Mouse (Mus musculus) embryonic facial prominence, embryonic 14.5 days (tissue): Measurements from ENCODE around the gene Ampd2. TPM values are rescaled to one million over a fixed set of nuclear protein-coding genes. Genes with fewer than 3 reads are reported as not detected.

Experiments used
- ATAC-seq: fragments of 200-750 bp; cut with Nextera tagmentation; 2 replicates; pipeline ENCODE4 v1.8.0; 2017; ENCODE audit warnings: low read depth, moderate number of reproducible peaks, moderate TSS enrichment
- DNase-seq: peaks from one replicate; pipeline ENCODE4 v3.0.0-alpha.2; 2015; ENCODE audit warnings: low spot score
- H3K27ac ChIP-seq: fragments of 300-500 bp; sonication (generic); replicated peaks from 2 replicates; pipeline ENCODE4 v1.5.1; 2014; ENCODE audit warnings: low read depth, mild to moderate bottlenecking, low read length, moderate library complexity
- H3K27me3 ChIP-seq: fragments of 300-500 bp; sonication (generic); replicated peaks from 2 replicates; pipeline ENCODE4 v1.6.1; 2014; ENCODE audit warnings: low read length; ENCODE audit not compliant: control insufficient read depth, insufficient read depth
- H3K36me3 ChIP-seq: fragments of 300-500 bp; sonication (generic); 2 replicates; pipeline ENCODE4 v1.6.1; 2014; ENCODE audit warnings: low read length, mixed read lengths; ENCODE audit not compliant: control insufficient read depth, insufficient read depth
- H3K4me1 ChIP-seq: fragments of 300-500 bp; sonication (generic); 2 replicates; pipeline ENCODE4 v1.6.1; 2014; ENCODE audit warnings: antibody characterized with exemption, low read length; ENCODE audit not compliant: control insufficient read depth, insufficient read depth
- H3K4me2 ChIP-seq: fragments of 300-500 bp; sonication (generic); 2 replicates; pipeline ENCODE4 v1.6.1; 2014; ENCODE audit warnings: low read depth, mild to moderate bottlenecking, low read length, moderate library complexity, mixed read lengths
- H3K4me3 ChIP-seq: fragments of 300-500 bp; sonication (generic); 2 replicates; pipeline ENCODE4 v1.5.1; 2014; ENCODE audit warnings: low read depth, mild to moderate bottlenecking, low read length
- H3K9ac ChIP-seq: fragments of 300-500 bp; sonication (generic); 2 replicates; pipeline ENCODE4 v1.6.1; 2014; ENCODE audit warnings: low read depth, mild to moderate bottlenecking, low read length, moderate library complexity, mixed read lengths
- H3K9me3 ChIP-seq: fragments of 300-500 bp; sonication (generic); 2 replicates; pipeline ENCODE4 v1.6.1; 2016; ENCODE audit warnings: low read length; ENCODE audit not compliant: control insufficient read depth
- WGBS: fragments of 180-500 bp; shearing (Covaris S2); extraction: QIAGEN DNeasy Blood & Tissue Kit; methylation state at CpG from one replicate; pipeline ENCODE4 v1.1.7; 2014; 5-methylcytosine and 5-hydroxymethylcytosine counted together
- polyA plus RNA-seq: library from polyadenylated mRNA; unstranded; fragments of >200 nt; fragmentation: Nextera tagmentation; extraction: Ambion mirVana; gene quantifications from 2 replicates; pipeline ENCODE4 v1.2.1, GENCODE M21; 2014

Gene Ampd2
- polyA plus RNA-seq, 1 experiment from 2014 or later, result 31.6 TPM

DNA sequence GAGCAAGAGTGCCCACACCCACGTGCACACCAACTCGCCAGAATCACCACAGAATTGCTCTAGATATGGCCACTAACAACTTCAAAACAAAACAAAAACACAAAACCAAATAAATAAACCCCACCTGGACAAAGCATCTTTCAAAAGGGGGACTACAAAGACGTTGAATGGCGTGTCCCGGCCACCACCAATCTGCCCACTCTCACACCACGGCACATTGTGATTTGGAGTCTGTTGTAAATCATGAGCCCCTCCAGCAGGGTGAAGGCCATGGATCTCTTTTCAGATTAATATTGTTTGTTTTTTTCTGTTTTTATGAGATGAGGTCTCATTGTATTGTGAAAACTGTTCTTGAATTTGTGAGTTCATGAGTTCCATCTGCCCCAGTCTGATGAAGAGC is 15.6 kb upstream of the Ampd2 start:
- Histone ChIP-seq H3K4me3 (no peak overlapping the region), H3K36me3 (peaks cover 14% of the 10 kb centered on the region; the same call in 1 of the 2 replicates), H3K27ac (no peak overlapping the region), H3K4me2 (no peak overlapping the region), H3K9me3 (no peaks in the 10 kb centered on the region), H3K4me1 (no peaks in the 10 kb centered on the region), H3K27me3 (no peaks in the 10 kb centered on the region), H3K9ac (no peak overlapping the region)
- WGBS, result 89% methylated on average over 6 of the region's 6 CpGs
- ATAC-seq (no peak), DNase-seq (no peak)

GRCm38 (mm10) chr3:108101594-108101993 is 15.1 kb upstream of the Ampd2 start:
- no peaks in the 10 kb centered on the region for H3K4me1 ChIP-seq
- H3K27me3 ChIP-seq, result no peaks in the 10 kb centered on the region
- H3K9me3 ChIP-seq, result no peaks in the 10 kb centered on the region
- no peak for DNase-seq
- peaks cover 14% of the 10 kb centered on the region; the same call in 1 of the 2 replicates for H3K36me3 ChIP-seq
- no peak overlapping the region for H3K9ac ChIP-seq
- ATAC-seq, result no peak
- H3K27ac ChIP-seq, result no peak overlapping the region
- H3K4me3 ChIP-seq, result no peak overlapping the region
- 50% methylated on average over 3 of the region's 3 CpGs for whole genome bisulfite sequencing
- no peak overlapping the region for H3K4me2 ChIP-seq

DNA sequence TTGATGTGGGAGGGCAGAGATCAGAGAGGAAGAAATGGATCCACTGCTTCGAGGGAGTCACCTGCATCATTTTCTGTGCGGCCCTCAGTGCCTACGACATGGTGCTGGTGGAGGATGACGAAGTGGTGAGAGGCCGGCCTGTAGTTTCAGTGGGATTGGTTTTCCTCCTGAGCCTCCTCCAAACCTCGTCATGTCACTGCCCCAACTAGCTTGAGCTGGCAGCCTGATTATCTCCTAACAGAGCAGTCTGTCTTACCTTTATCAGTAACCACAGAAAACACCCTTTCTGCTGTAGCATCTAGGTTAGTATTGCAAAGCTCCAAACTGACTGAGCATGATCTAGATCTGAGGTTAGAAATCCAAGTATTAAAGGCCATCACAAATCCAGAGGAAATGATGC is 11.9 kb upstream of the Ampd2 start:
- WGBS, result 75% methylated on average over 6 of the region's 6 CpGs
- Histone ChIP-seq H3K36me3 (no peaks in the 10 kb centered on the region), H3K4me3 (no peak overlapping the region), H3K9ac (no peak overlapping the region), H3K27ac (no peak overlapping the region), H3K27me3 (no peaks in the 10 kb centered on the region), H3K9me3 (no peaks in the 10 kb centered on the region), H3K4me1 (no peaks in the 10 kb centered on the region), H3K4me2 (no peak overlapping the region)
- ATAC-seq, result no peak
- DNase-seq, result no peak

DNA sequence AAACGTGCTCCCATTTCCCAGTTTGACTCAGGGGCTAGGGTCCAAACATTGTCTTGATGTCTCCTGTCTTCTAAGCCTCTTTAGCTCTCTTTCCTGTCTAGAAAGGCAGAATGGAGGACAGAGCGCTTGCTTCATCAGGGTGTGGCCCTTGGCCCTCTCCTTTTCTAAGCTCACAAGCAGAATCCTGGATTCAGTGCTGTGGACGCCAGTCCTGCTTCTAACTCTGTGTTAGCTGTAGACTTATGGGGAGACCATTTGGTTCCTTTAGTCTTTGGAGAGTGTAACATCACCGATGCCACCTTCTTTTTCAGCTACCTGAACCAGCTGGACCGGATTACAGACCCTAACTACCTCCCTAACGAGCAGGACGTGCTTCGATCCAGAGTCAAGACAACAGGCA is 11.2 kb upstream of the Ampd2 start:
- WGBS, result 85% methylated on average over 8 of the region's 8 CpGs
- H3K4me1 ChIP-seq, result no peaks in the 10 kb centered on the region
- no peaks in the 10 kb centered on the region for H3K27me3 ChIP-seq
- no peak for ATAC-seq
- no peak for DNase-seq
- H3K27ac ChIP-seq, result no peak overlapping the region
- H3K36me3 ChIP-seq, result no peaks in the 10 kb centered on the region
- H3K9me3 ChIP-seq, result no peaks in the 10 kb centered on the region
- no peak overlapping the region for H3K4me3 ChIP-seq
- H3K9ac ChIP-seq, result no peak overlapping the region
- no peak overlapping the region for H3K4me2 ChIP-seq

- DNase-seq (no peak), ATAC-seq (no peak)
- no peaks in the 10 kb centered on the region for H3K36me3 ChIP-seq
- H3K27me3 ChIP-seq, result no peaks in the 10 kb centered on the region
- no peaks in the 10 kb centered on the region for H3K4me1 ChIP-seq
- H3K9ac ChIP-seq, result no peak overlapping the region
- H3K4me3 ChIP-seq, result no peak overlapping the region
- WGBS, result 84% methylated on average over 10 of the region's 10 CpGs
- no peak overlapping the region for H3K4me2 ChIP-seq
- no peaks in the 10 kb centered on the region for H3K9me3 ChIP-seq
- H3K27ac ChIP-seq, result no peak overlapping the region
Observed at GRCm38 (mm10) chr3:108096726-108097125, 10.3 kb upstream of the Ampd2 start.

- WGBS, result 64% methylated on average over 8 of the region's 8 CpGs
- DNase-seq, result no peak
- no peaks in the 10 kb centered on the region for H3K27me3 ChIP-seq
- H3K9me3 ChIP-seq, result no peaks in the 10 kb centered on the region
- H3K4me1 ChIP-seq, result no peaks in the 10 kb centered on the region
- no peak overlapping the region for H3K4me3 ChIP-seq
- no peaks in the 10 kb centered on the region for H3K36me3 ChIP-seq
- ATAC-seq, result no peak
- H3K9ac ChIP-seq, result no peak overlapping the region
- H3K27ac ChIP-seq, result no peak overlapping the region
- H3K4me2 ChIP-seq, result no peak overlapping the region
Observed at GRCm38 (mm10) chr3:108096226-108096625, 9.8 kb upstream of the Ampd2 start.

DNA sequence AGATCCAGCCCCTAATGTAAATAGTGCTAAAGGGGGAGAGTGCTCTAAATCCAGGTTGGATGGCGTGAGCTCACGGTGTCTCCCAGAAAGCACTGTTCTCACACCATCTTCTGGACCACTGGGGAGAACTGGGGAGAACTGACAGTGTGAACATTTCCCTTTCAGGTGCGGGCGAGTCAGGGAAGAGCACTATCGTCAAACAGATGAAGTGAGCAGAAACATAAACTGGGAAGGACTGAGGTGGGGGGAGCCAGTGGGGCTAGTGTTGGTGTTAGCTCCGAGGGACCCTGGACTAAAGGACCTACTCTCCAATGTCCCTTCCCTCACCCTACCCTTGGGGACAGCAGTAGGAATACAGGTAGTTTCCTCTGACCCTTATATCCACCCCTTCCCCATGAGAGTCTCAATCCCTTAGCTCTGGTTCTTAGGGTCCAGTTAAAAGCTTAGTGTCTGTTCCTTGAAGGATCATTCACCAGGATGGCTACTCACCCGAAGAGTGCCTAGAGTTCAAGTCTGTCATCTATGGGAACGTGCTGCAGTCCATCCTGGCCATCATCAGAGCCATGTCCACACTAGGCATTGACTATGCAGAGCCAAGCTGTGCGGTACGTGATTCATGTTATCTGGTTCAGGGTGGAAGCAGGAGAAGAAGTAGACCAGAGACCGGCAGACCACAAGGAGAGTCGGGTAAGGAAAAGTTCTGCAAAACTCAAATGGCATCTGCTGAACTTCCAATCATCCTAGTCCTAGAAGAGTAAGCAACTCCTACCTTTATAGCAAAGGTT is 8.7 kb upstream of the Ampd2 start:
- Histone ChIP-seq H3K9ac (no peak overlapping the region), H3K27ac (no peak overlapping the region), H3K4me1 (no peaks in the 10 kb centered on the region), H3K27me3 (no peaks in the 10 kb centered on the region), H3K4me2 (no peak overlapping the region), H3K4me3 (no peak overlapping the region), H3K36me3 (no peaks in the 10 kb centered on the region), H3K9me3 (no peaks in the 10 kb centered on the region)
- no peak for DNase-seq
- WGBS, result 92% methylated on average over 12 of the region's 12 CpGs
- ATAC-seq, result no peak

- Histone ChIP-seq H3K9ac (no peak overlapping the region), H3K4me1 (peaks cover 6% of the 10 kb centered on the region), H3K27ac (no peak overlapping the region), H3K9me3 (no peaks in the 10 kb centered on the region), H3K27me3 (no peaks in the 10 kb centered on the region), H3K4me2 (no peak overlapping the region), H3K4me3 (no peak overlapping the region), H3K36me3 (no peaks in the 10 kb centered on the region)
- DNase-seq (no peak), ATAC-seq (no peak)
- WGBS, result 86% methylated on average over 1 of the region's 1 CpGs
Observed at GRCm38 (mm10) chr3:108094146-108094545, 7.7 kb upstream of the Ampd2 start.

GRCm38 (mm10) chr3:108093306-108093705 is 6.9 kb upstream of the Ampd2 start:
- Histone ChIP-seq H3K9me3 (no peaks in the 10 kb centered on the region), H3K4me1 (peaks cover 15% of the 10 kb centered on the region), H3K4me2 (no peak overlapping the region), H3K9ac (no peak overlapping the region), H3K36me3 (no peaks in the 10 kb centered on the region), H3K4me3 (no peak overlapping the region), H3K27ac (no peak overlapping the region), H3K27me3 (no peaks in the 10 kb centered on the region)
- WGBS, result 68% methylated on average over 6 of the region's 6 CpGs
- DNase-seq (no peak), ATAC-seq (no peak)
